Mouse (Mus musculus): ENCODE data around the gene Tenm2. TPM values are rescaled to one million over a fixed set of nuclear protein-coding genes. Genes with fewer than 3 reads are reported as not detected.

Tenm2 gene
- polyA plus RNA-seq, 1 experiment from 2014 or later, result 77.0 TPM

DNA sequence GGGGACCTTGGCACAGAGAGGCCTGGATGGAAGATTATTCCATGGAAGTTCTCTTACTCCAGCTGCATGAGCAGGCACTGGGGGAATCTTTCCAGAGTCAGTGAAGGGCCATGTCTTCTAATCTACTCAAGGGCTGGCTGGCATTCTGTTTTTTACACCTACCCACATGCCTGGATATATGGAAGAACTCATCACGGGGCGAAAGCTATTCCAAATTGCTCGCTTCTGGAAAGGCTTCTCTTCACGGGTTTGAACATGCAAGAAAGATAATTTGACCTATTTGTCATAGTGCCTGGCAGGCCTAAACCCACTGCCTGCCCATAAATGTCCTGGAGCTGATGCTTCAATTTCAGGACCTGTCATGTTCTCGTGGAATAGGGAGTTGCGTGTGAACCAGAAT, 965.8 kb downstream of the Tenm2 start:
- Histone ChIP-seq H3K9ac (ENCODE audit: low read depth, low read length) (no peak overlapping the region), H3K27ac (ENCODE audit: low read length) (no peak overlapping the region), H3K9me3 (replicated peaks; ENCODE audit: control insufficient read depth, low read length, poor library complexity, severe bottlenecking) (no peaks in the 10 kb centered on the region), H3K27me3 (ENCODE audit: control insufficient read depth, insufficient read depth, low read depth, low read length) (no peaks in the 10 kb centered on the region), H3K4me1 (ENCODE audit: control insufficient read depth, insufficient read depth, low read length) (peaks cover 8% of the 10 kb centered on the region), H3K4me3 (ENCODE audit: low read depth, low read length) (no peak overlapping the region), H3K4me2 (ENCODE audit: low read length) (no peak overlapping the region), H3K36me3 (ENCODE audit: control insufficient read depth, insufficient read depth, low read length) (peaks cover 6% of the 10 kb centered on the region; the same call in 1 of the 2 replicates)
- 82% methylated on average over 6 of the region's 6 CpGs for WGBS
- no peak for ATAC-seq

DNA sequence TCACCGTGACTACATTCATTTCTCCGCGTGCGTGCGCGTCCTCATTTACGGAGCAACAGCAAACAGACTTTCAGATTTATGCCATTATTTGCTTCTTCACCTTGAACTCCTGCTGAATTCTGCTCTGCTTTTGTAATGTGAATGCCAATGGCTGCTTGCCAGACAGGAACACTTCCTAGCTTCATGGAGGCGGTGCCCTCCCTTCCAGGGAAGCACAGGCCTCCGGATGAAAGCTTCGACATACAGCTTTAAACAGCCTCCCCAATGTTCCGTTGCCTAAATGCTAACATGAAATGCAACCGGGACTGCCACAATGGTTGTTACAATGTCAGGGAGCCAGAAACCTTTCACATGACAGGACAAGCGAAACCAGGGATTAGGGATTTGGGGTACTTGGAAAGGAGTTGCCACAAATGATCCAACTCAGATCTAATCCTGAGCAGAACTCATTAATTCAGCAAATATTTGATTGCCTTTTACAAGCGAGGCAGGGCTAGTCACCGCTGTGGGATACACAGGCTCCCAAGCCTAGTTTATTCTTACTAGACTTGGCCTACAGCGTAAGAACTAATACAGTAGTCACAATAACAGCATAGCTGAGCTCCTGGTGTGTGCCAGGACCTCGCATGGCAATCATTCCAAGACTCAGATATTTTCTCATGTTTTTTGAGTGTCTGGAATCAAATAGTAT, 970.8 kb downstream of the Tenm2 start:
- no peak overlapping the region for H3K9ac ChIP-seq (ENCODE audit: low read depth, low read length)
- 0 out of 2 replicates have a peak, but pooled peaks have one; percentile 63 for ATAC-seq
- peaks cover 19% of the 10 kb centered on the region for H3K4me1 ChIP-seq (ENCODE audit: control insufficient read depth, insufficient read depth, low read length)
- H3K27me3 ChIP-seq (ENCODE audit: control insufficient read depth, insufficient read depth, low read depth, low read length), result no peaks in the 10 kb centered on the region
- H3K9me3 ChIP-seq (replicated peaks; ENCODE audit: control insufficient read depth, low read length, poor library complexity, severe bottlenecking), result no peaks in the 10 kb centered on the region
- H3K4me2 ChIP-seq (ENCODE audit: low read length), result peak overlapping the region; percentile 20; the same call in 1 of the 2 replicates
- 35% methylated on average over 17 of the region's 17 CpGs for WGBS
- no peak overlapping the region for H3K4me3 ChIP-seq (ENCODE audit: low read depth, low read length)
- peak overlapping the region; percentile 17; the same call in 1 of the 2 replicates for H3K27ac ChIP-seq (ENCODE audit: low read length)
- 0 out of 2 replicates have a peak, but pooled peaks cover 3% of the 10 kb centered on the region for H3K36me3 ChIP-seq (ENCODE audit: control insufficient read depth, insufficient read depth, low read length)

- peaks cover 23% of the 10 kb centered on the region for H3K4me1 ChIP-seq (ENCODE audit: control insufficient read depth, insufficient read depth, low read length)
- H3K4me3 ChIP-seq (ENCODE audit: low read depth, low read length), result no peak overlapping the region
- H3K36me3 ChIP-seq (ENCODE audit: control insufficient read depth, insufficient read depth, low read length), result 0 out of 2 replicates have a peak, but pooled peaks cover 3% of the 10 kb centered on the region
- 41% methylated on average over 10 of the region's 10 CpGs for WGBS
- no peak overlapping the region for H3K4me2 ChIP-seq (ENCODE audit: low read length)
- no peak for ATAC-seq
- no peak overlapping the region for H3K9ac ChIP-seq (ENCODE audit: low read depth, low read length)
- H3K9me3 ChIP-seq (replicated peaks; ENCODE audit: control insufficient read depth, low read length, poor library complexity, severe bottlenecking), result no peaks in the 10 kb centered on the region
- H3K27ac ChIP-seq (ENCODE audit: low read length), result no peak overlapping the region
- no peaks in the 10 kb centered on the region for H3K27me3 ChIP-seq (ENCODE audit: control insufficient read depth, insufficient read depth, low read depth, low read length)
These were observed 971.9 kb downstream of the Tenm2 start for GRCm38 (mm10) chr11:36263840-36264239.

DNA sequence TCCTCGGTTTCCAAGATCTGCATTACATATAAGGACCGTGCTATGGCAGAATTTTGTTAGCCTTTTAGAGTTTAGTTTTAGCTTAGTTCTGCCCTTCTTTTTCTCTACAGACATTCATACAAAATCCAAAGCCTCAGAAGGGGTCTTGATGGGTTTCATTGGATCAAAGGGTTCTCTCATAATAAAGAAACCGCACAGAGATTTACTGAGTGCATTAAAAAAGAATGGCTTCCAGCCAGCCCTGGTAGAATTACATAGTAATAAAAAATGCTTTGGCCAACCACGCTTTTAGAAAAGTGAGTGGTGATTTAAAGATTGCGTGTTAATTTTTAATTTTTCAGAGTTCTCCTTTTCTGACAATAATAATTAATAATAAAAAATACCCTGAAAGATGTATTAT, 978.6 kb downstream of the Tenm2 start:
- no peak overlapping the region for H3K9ac ChIP-seq (ENCODE audit: low read depth, low read length)
- 0 out of 2 replicates have a peak overlapping the region, but pooled peaks have one; percentile 5 for H3K4me2 ChIP-seq (ENCODE audit: low read length)
- H3K4me1 ChIP-seq (ENCODE audit: control insufficient read depth, insufficient read depth, low read length), result peaks cover 19% of the 10 kb centered on the region
- H3K27me3 ChIP-seq (ENCODE audit: control insufficient read depth, insufficient read depth, low read depth, low read length), result no peaks in the 10 kb centered on the region
- peak overlapping the region; percentile 67 for H3K27ac ChIP-seq (ENCODE audit: low read length)
- ATAC-seq, result no peak
- H3K9me3 ChIP-seq (replicated peaks; ENCODE audit: control insufficient read depth, low read length, poor library complexity, severe bottlenecking), result no peaks in the 10 kb centered on the region
- H3K4me3 ChIP-seq (ENCODE audit: low read depth, low read length), result no peak overlapping the region
- WGBS, result 41% methylated on average over 5 of the region's 5 CpGs
- H3K36me3 ChIP-seq (ENCODE audit: control insufficient read depth, insufficient read depth, low read length), result no peaks in the 10 kb centered on the region

DNA sequence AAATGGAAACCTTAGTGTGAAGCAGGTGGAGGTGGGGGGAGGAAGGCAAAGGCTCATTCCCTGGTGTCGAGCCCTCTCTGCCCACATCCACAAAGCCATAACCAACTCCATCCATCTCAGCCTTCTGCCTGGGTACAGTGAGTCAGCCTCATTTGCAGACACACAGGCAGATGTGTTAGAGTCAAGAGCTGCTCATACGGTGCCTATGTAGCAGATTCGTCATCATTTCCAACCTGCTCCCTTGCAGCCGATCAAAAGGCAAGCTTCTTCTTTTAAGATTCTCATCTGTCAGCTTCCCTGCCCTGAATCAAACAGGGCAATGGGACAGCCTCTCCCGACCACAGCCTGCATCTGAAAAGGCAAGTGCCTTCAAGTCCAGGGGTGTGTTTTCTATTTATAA, 979.0 kb downstream of the Tenm2 start:
- H3K4me3 ChIP-seq (ENCODE audit: low read depth, low read length), result no peak overlapping the region
- H3K4me2 ChIP-seq (ENCODE audit: low read length), result 0 out of 2 replicates have a peak overlapping the region, but pooled peaks have one; percentile 5
- peak; percentile 33; the same call in 1 of the 2 replicates for ATAC-seq
- H3K9me3 ChIP-seq (replicated peaks; ENCODE audit: control insufficient read depth, low read length, poor library complexity, severe bottlenecking), result no peaks in the 10 kb centered on the region
- peak overlapping the region; percentile 67 for H3K27ac ChIP-seq (ENCODE audit: low read length)
- H3K4me1 ChIP-seq (ENCODE audit: control insufficient read depth, insufficient read depth, low read length), result peaks cover 19% of the 10 kb centered on the region
- no peak overlapping the region for H3K9ac ChIP-seq (ENCODE audit: low read depth, low read length)
- WGBS, result 47% methylated on average over 5 of the region's 5 CpGs
- H3K27me3 ChIP-seq (ENCODE audit: control insufficient read depth, insufficient read depth, low read depth, low read length), result no peaks in the 10 kb centered on the region
- H3K36me3 ChIP-seq (ENCODE audit: control insufficient read depth, insufficient read depth, low read length), result no peaks in the 10 kb centered on the region

- Histone ChIP-seq H3K4me3 (ENCODE audit: low read depth, low read length) (no peak overlapping the region), H3K27me3 (ENCODE audit: control insufficient read depth, insufficient read depth, low read depth, low read length) (no peaks in the 10 kb centered on the region), H3K27ac (ENCODE audit: low read length) (no peak overlapping the region), H3K9me3 (replicated peaks; ENCODE audit: control insufficient read depth, low read length, poor library complexity, severe bottlenecking) (no peaks in the 10 kb centered on the region), H3K36me3 (ENCODE audit: control insufficient read depth, insufficient read depth, low read length) (no peaks in the 10 kb centered on the region), H3K4me2 (ENCODE audit: low read length) (no peak overlapping the region), H3K9ac (ENCODE audit: low read depth, low read length) (no peak overlapping the region), H3K4me1 (ENCODE audit: control insufficient read depth, insufficient read depth, low read length) (peaks cover 16% of the 10 kb centered on the region)
- ATAC-seq, result no peak
- 87% methylated on average over 2 of the region's 2 CpGs for WGBS
These were observed 981.7 kb downstream of the Tenm2 start for GRCm38 (mm10) chr11:36254019-36254418.

- no peak overlapping the region for H3K4me3 ChIP-seq (ENCODE audit: low read depth, low read length)
- WGBS, result 29% methylated on average over 7 of the region's 7 CpGs
- no peaks in the 10 kb centered on the region for H3K36me3 ChIP-seq (ENCODE audit: control insufficient read depth, insufficient read depth, low read length)
- H3K27me3 ChIP-seq (ENCODE audit: control insufficient read depth, insufficient read depth, low read depth, low read length), result no peaks in the 10 kb centered on the region
- no peak for ATAC-seq
- peaks cover 3% of the 10 kb centered on the region; the same call in 1 of the 2 replicates for H3K4me1 ChIP-seq (ENCODE audit: control insufficient read depth, insufficient read depth, low read length)
- H3K27ac ChIP-seq (ENCODE audit: low read length), result no peak overlapping the region
- no peak overlapping the region for H3K4me2 ChIP-seq (ENCODE audit: low read length)
- no peak overlapping the region for H3K9ac ChIP-seq (ENCODE audit: low read depth, low read length)
- H3K9me3 ChIP-seq (replicated peaks; ENCODE audit: control insufficient read depth, low read length, poor library complexity, severe bottlenecking), result no peaks in the 10 kb centered on the region
These were observed 985.7 kb downstream of the Tenm2 start for GRCm38 (mm10) chr11:36250111-36250510.

DNA sequence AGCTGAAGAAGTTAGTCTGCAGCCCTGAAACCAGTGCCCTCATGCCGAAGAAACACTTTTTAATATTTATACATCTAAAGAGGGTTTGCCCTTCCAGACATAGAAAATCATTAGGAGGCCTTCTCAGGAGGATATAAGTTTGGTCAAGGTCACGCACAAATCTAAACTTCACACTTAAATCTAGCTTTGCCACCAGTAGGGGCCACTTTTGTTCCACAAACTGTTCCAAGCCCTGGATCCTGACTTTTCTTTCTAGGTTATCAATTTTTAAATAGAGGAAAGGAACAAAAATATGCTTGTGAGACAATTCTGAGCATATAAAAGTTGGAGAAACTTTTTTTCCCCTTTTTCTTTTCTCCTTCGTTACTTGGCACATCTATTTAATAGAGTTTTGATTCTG, 989.6 kb downstream of the Tenm2 start:
- ATAC-seq, result no peak
- no peaks in the 10 kb centered on the region for H3K36me3 ChIP-seq (ENCODE audit: control insufficient read depth, insufficient read depth, low read length)
- H3K27me3 ChIP-seq (ENCODE audit: control insufficient read depth, insufficient read depth, low read depth, low read length), result no peaks in the 10 kb centered on the region
- H3K9me3 ChIP-seq (replicated peaks; ENCODE audit: control insufficient read depth, low read length, poor library complexity, severe bottlenecking), result no peaks in the 10 kb centered on the region
- no peak overlapping the region for H3K4me2 ChIP-seq (ENCODE audit: low read length)
- H3K4me3 ChIP-seq (ENCODE audit: low read depth, low read length), result no peak overlapping the region
- H3K27ac ChIP-seq (ENCODE audit: low read length), result no peak overlapping the region
- peaks cover 31% of the 10 kb centered on the region for H3K4me1 ChIP-seq (ENCODE audit: control insufficient read depth, insufficient read depth, low read length)
- 75% methylated on average over 3 of the region's 3 CpGs for WGBS
- H3K9ac ChIP-seq (ENCODE audit: low read depth, low read length), result no peak overlapping the region

DNA sequence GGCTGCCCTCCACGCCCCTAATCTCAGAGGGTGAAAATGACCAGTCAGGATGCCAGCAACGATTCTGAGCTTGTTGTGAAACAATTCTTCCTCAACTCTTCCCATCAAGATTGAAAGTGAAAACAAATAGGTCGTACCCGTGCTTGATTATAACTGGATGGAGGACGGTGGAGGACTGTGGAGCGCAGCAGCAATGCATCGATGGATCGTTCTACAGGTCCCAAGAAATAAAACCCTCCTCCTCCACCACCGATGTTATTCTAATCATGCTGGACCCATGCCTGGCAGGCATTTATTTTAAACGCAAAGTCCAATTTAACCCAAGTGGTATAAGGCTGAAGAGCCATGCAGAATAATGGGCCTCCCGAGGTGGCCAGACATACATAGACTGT, 991.3 kb downstream of the Tenm2 start:
- Histone ChIP-seq H3K4me1 (ENCODE audit: control insufficient read depth, insufficient read depth, low read length) (peaks cover 31% of the 10 kb centered on the region), H3K4me3 (ENCODE audit: low read depth, low read length) (no peak overlapping the region), H3K9me3 (replicated peaks; ENCODE audit: control insufficient read depth, low read length, poor library complexity, severe bottlenecking) (no peaks in the 10 kb centered on the region), H3K36me3 (ENCODE audit: control insufficient read depth, insufficient read depth, low read length) (no peaks in the 10 kb centered on the region), H3K27me3 (ENCODE audit: control insufficient read depth, insufficient read depth, low read depth, low read length) (no peaks in the 10 kb centered on the region), H3K27ac (ENCODE audit: low read length) (peak overlapping the region; percentile 85), H3K9ac (ENCODE audit: low read depth, low read length) (peak overlapping the region; percentile 36; the same call in 1 of the 2 replicates), H3K4me2 (ENCODE audit: low read length) (no peak overlapping the region)
- 78% methylated on average over 11 of the region's 11 CpGs for WGBS
- no peak; the same call in 1 of the 2 replicates for ATAC-seq
